Mouse (Mus musculus) cortical plate, adult 2 months (tissue): ENCODE measurements around the gene Fam173b. TPM values are rescaled to one million over a fixed set of nuclear protein-coding genes. Genes with fewer than 3 reads are reported as not detected.
"Not testable (repeated sequence)": the region's sequence is repeated elsewhere in the genome, so short reads cannot be mapped to it uniquely, and the experiment has no call there.

Source experiments
- H3K27ac ChIP-seq: fragments of 200-500 bp; 2 replicates; pipeline ENCODE4 v1.5.1; 2012; ENCODE audit warnings: low read length, control low read depth, inconsistent platforms; ENCODE audit not compliant: insufficient read depth
- H3K4me1 ChIP-seq: fragments of 200-500 bp; 2 replicates; pipeline ENCODE4 v1.6.1; 2011; ENCODE audit warnings: low read length; ENCODE audit not compliant: control insufficient read depth, insufficient read depth
- H3K4me3 ChIP-seq: fragments of 200-500 bp; 2 replicates; pipeline ENCODE4 v1.5.1; 2011; ENCODE audit warnings: mild to moderate bottlenecking, low read length, control low read depth; ENCODE audit not compliant: insufficient read depth
- CTCF ChIP-seq: fragments of 200-500 bp; IDR thresholded peaks from 2 replicates; pipeline ENCODE4 v1.5.1; 2011; ENCODE audit warnings: mild to moderate bottlenecking, control low read depth, low read length; ENCODE audit not compliant: insufficient read depth; ENCODE audit errors: extremely low read depth
- POLR2A ChIP-seq: fragments of 200-500 bp; IDR thresholded peaks from 2 replicates; pipeline ENCODE4 v1.6.1; 2011; ENCODE audit warnings: mild to moderate bottlenecking, low read length, control low read depth; ENCODE audit not compliant: insufficient read depth; ENCODE audit errors: extremely low read depth
- polyA plus RNA-seq: library from polyadenylated mRNA; depleted of rRNA; stranded (reverse); fragments of >200 nt; gene quantifications from 2 replicates; pipeline ENCODE4 v1.2.3, GENCODE M21; 2012

The Fam173b gene
- polyA plus RNA-seq, 1 experiment, result 13.2 TPM

DNA sequence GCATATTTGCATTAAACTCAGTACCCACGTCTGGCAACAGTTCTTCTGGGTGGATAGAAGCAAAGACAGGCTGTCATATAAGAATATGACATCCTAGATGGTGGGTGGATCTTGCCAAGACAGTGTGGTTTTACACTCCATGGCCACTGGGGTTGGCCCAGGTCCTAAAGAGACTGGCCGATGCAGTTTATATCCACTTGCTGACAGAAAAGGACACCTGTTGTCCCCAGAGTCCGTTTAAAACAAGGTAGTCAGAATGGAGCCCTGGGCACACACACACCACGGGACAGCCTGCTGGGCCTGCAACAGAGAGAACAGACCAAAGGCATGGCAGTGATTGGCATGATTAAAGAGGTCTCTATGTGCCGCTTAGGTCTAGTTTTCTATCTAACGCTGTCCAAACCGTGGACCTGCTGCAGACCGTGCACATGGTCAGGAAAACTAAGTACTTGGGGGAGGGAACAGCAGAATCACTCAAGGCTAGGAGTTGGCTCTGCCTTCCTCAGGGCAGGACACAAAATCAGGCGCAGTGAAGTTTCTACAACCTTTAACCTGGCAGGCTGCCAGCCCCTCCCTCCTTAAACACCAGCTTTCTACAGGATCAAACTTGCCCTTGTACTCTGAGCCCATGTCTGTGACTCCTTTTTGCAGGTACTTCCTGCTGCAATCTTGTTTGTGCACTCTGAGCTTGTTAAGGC lies 32.2 kb upstream of the Fam173b start:
- Histone ChIP-seq H3K4me3 (no peak overlapping the region), H3K27ac (no peak overlapping the region), H3K4me1 (no peaks in the 10 kb centered on the region; the same call in 1 of the 2 replicates)
- TF ChIP-seq CTCF, result no peak
- TF ChIP-seq POLR2A, result no peak

- H3K27ac ChIP-seq, result no peak overlapping the region
- H3K4me1 ChIP-seq, result no peaks in the 10 kb centered on the region; the same call in 1 of the 2 replicates
- no peak overlapping the region for H3K4me3 ChIP-seq
- TF ChIP-seq CTCF, result no peak
- TF ChIP-seq POLR2A, result no peak
These were observed 30.7 kb upstream of the Fam173b start for GRCm38 (mm10) chr15:31570959-31571358.

GRCm38 (mm10) chr15:31571906-31572722 lies 29.5 kb upstream of the Fam173b start:
- H3K4me3 ChIP-seq, result no peak overlapping the region
- no peak overlapping the region for H3K27ac ChIP-seq
- TF ChIP-seq CTCF (no peak), POLR2A (no peak)
- H3K4me1 ChIP-seq, result no peaks in the 10 kb centered on the region; the same call in 1 of the 2 replicates

- TF ChIP-seq POLR2A, result no peak
- TF ChIP-seq CTCF, result no peak
- H3K27ac ChIP-seq, result no peak overlapping the region
- no peak overlapping the region for H3K4me3 ChIP-seq
- no peaks in the 10 kb centered on the region; the same call in 1 of the 2 replicates for H3K4me1 ChIP-seq
These were observed 28.4 kb upstream of the Fam173b start for GRCm38 (mm10) chr15:31573287-31573686.

DNA sequence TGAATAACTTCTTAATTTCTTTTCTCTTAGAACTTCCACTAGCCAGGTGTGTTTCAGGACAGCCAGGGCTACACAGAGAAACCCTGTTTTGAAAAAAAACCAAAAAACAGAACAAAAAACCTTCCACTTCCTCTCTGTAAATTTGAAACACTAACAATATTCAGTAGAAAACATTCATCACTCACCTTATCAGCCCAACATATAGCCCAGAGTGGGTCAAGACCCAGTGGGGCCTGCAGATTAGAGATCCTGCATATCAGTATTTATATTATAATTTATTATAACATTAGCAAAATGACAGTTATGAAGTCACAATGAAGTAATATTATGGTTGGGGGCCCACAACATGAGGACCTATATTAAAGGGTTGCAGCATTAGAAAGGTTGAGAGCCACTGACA lies 28.0 kb upstream of the Fam173b start:
- Histone ChIP-seq H3K27ac (no peak overlapping the region), H3K4me1 (no peaks in the 10 kb centered on the region; the same call in 1 of the 2 replicates), H3K4me3 (no peak overlapping the region)
- no peak for TF ChIP-seq POLR2A
- TF ChIP-seq CTCF, result no peak

GRCm38 (mm10) chr15:31576076-31576475 lies 25.6 kb upstream of the Fam173b start:
- H3K4me3 ChIP-seq, result no peak overlapping the region
- H3K27ac ChIP-seq, result no peak overlapping the region
- TF ChIP-seq CTCF (no peak), POLR2A (no peak)
- H3K4me1 ChIP-seq, result no peaks in the 10 kb centered on the region; the same call in 1 of the 2 replicates

GRCm38 (mm10) chr15:31581086-31581485 lies 20.6 kb upstream of the Fam173b start:
- H3K4me1 ChIP-seq, H3K4me3 ChIP-seq, H3K27ac ChIP-seq: not testable (repeated sequence)

DNA sequence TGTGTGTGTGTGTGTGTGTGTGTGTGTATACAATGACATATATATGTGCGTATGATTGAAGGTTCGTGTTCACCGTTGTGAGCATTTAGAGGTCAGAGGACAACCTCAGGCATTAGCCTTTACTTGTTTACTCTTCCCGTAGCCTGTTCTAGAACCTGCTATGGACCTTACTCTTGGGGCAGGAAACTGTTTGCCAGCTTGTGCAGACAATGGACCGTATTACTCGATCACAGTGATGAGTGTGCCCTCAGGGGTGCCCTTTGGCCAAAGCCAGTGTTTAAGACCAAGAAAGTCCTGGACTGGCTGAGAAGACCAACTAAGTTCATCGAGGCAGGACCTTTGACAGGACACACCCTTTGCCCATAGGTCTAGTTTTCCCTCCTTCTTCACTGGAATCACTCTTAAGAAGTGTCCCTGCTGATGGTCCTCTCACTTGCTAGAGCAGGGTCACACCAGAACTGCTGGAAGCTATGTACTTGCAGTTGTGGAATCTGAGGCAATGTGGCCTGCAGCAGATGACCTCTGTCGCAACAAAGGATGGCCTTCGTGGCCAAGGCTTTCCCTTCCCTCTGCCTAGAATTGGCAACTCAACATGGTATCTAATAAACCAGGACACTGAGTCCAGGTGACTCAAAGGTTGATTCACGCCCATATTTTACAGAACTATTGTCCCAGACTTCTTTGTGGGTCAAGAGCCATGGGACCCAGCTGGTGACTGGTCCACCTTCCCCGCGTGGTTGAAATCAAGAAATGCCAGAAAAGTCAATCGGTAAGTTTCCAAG lies 18.2 kb upstream of the Fam173b start:
- Histone ChIP-seq H3K27ac (no peak overlapping the region), H3K4me1 (no peaks in the 10 kb centered on the region; the same call in 1 of the 2 replicates), H3K4me3 (no peak overlapping the region)
- TF ChIP-seq POLR2A (no peak), CTCF (no peak)

GRCm38 (mm10) chr15:31585238-31585637 lies 16.4 kb upstream of the Fam173b start:
- Histone ChIP-seq H3K4me1 (peaks cover 2% of the 10 kb centered on the region; the same call in 1 of the 2 replicates), H3K4me3 (no peak overlapping the region), H3K27ac (no peak overlapping the region)
- no peak for TF ChIP-seq CTCF
- TF ChIP-seq POLR2A, result no peak
